Mouse (Mus musculus): ENCODE data around the gene Dlg1. TPM values are rescaled to one million over a fixed set of nuclear protein-coding genes. Genes with fewer than 3 reads are reported as not detected.

Gene Dlg1
- total RNA-seq, 1 experiment, result 70.3 TPM

GRCm38 (mm10) chr16:31905331-31905730 lies 242.1 kb downstream of the Dlg1 start:
- H3K27ac ChIP-seq (ENCODE audit: insufficient read depth, low read depth, low read length, poor library complexity, severe bottlenecking), result no peak overlapping the region
- no peak overlapping the region for H3K4me3 ChIP-seq (ENCODE audit: insufficient read depth in 1 of 2, low read depth in 1 of 2, low read length in 2 of 2, poor library complexity in 1 of 2, severe bottlenecking in 1 of 2)
- no peaks in the 10 kb centered on the region for H3K36me3 ChIP-seq (ENCODE audit: control insufficient read depth, insufficient read depth, low read length, poor library complexity, severe bottlenecking)
- no peak for DNase-seq (ENCODE audit: low read depth, low spot score)
- in situ Hi-C loops (cut with MboI; ENCODE audit: low sequenced_read_pairs in 2 of 2, unreplicated experiment in 2 of 2), result no loop called here
- H3K4me1 ChIP-seq (ENCODE audit: control insufficient read depth in 2 of 2, insufficient read depth in 2 of 2, low read length in 2 of 2, poor library complexity in 1 of 2), result peaks cover 0 to 20% of the 10 kb centered on the region in 2 experiments; a peak in 3 of 4 replicates
- TF ChIP-seq MAFK (IDR thresholded peaks at IDR 0.05; ENCODE audit: insufficient read depth, low read depth, low read length), result no peak
- no peak for TF ChIP-seq CHD2 (IDR thresholded peaks at IDR 0.05; ENCODE audit: low read depth, low read length)
- TF ChIP-seq HCFC1 (IDR thresholded peaks at IDR 0.05; ENCODE audit: borderline replicate concordance, insufficient read depth, low read length), result no peak
- no peak for TF ChIP-seq ZNF384 (IDR thresholded peaks at IDR 0.05; ENCODE audit: low read depth, low read length)
- H3K9me3 ChIP-seq (ENCODE audit: control insufficient read depth, insufficient read depth, low read depth, low read length), result no peaks in the 10 kb centered on the region
- H3K9ac ChIP-seq (ENCODE audit: insufficient read depth, low read depth, low read length, poor library complexity, severe bottlenecking), result no peak overlapping the region

DNA sequence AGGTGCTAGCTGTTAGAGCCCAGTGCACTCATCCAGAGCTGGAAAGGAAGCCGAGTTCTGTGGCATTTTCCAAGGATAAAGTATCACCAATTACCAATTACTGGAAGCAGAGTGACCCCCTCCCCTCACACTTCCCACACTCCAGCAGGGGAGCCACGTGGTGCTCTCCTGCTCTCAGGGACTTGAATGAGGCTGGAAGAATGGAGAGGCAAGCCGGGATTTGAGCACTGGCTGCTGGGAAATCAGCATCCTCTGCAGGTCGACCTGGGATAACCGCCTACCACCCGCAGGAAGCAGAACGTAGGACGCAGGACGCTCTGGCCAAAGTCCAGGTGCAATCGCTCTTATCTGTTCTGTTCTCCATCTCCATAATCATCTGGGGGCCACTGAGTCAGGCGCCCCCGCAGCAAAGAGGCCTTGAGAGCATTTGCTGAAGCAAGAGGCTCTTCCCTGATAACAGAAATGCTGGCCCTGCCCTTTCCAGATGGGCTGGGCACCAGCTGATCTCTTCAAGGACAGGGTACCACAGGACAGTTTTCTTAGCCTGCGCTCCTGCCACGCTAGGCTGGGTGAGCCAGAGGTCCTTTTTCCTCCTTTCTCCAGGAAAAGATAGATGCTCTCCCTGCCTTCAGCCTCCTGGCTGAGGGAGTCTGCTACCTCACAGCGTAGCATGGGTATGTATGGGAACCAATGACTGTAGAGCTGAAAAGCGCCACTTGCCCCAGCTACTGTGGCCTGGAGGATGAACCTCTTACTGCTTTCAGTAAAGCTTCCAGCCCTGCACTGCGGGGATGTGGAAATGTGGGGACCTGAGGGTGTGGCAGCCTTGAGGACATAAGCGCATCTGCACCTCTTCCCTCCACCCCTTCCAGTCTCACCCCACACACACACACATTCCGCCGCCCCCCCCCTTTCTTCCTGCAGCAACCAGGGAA lies 242.9 kb downstream of the Dlg1 start:
- H3K4me3 ChIP-seq (ENCODE audit: insufficient read depth in 1 of 2, low read depth in 1 of 2, low read length in 2 of 2, poor library complexity in 1 of 2, severe bottlenecking in 1 of 2), result peak overlapping the region in 1 of 2 experiments; percentile 36; a peak in 2 of 4 replicates
- DNase-seq (ENCODE audit: low read depth, low spot score), result no peak
- 0 out of 2 replicates have a peak overlapping the region, but pooled peaks have one; percentile 28 for H3K9ac ChIP-seq (ENCODE audit: insufficient read depth, low read depth, low read length, poor library complexity, severe bottlenecking)
- H3K27ac ChIP-seq (ENCODE audit: insufficient read depth, low read depth, low read length, poor library complexity, severe bottlenecking), result no peak overlapping the region
- no peaks in the 10 kb centered on the region for H3K9me3 ChIP-seq (ENCODE audit: control insufficient read depth, insufficient read depth, low read depth, low read length)
- no peaks in the 10 kb centered on the region for H3K36me3 ChIP-seq (ENCODE audit: control insufficient read depth, insufficient read depth, low read length, poor library complexity, severe bottlenecking)
- peaks cover 0 to 20% of the 10 kb centered on the region in 2 experiments; a peak in 3 of 4 replicates for H3K4me1 ChIP-seq (ENCODE audit: control insufficient read depth in 2 of 2, insufficient read depth in 2 of 2, low read length in 2 of 2, poor library complexity in 1 of 2)
- in situ Hi-C loops (cut with MboI; ENCODE audit: low sequenced_read_pairs in 2 of 2, unreplicated experiment in 2 of 2), result no loop called here
- TF ChIP-seq ZNF384 (IDR thresholded peaks at IDR 0.05; ENCODE audit: low read depth, low read length) (no peak), ZC3H11A (IDR thresholded peaks at IDR 0.05; ENCODE audit: borderline replicate concordance, low read depth, low read length) (no peak), HCFC1 (IDR thresholded peaks at IDR 0.05; ENCODE audit: borderline replicate concordance, insufficient read depth, low read length) (no peak), CHD2 (IDR thresholded peaks at IDR 0.05; ENCODE audit: low read depth, low read length) (no peak), MAFK (IDR thresholded peaks at IDR 0.05; ENCODE audit: insufficient read depth, low read depth, low read length) (no peak)

GRCm38 (mm10) chr16:31906896-31907295 lies 243.7 kb downstream of the Dlg1 start:
- Histone ChIP-seq H3K9ac (ENCODE audit: insufficient read depth, low read depth, low read length, poor library complexity, severe bottlenecking) (no peak overlapping the region), H3K4me1 (ENCODE audit: control insufficient read depth in 2 of 2, insufficient read depth in 2 of 2, low read length in 2 of 2, poor library complexity in 1 of 2) (peaks cover 0 to 20% of the 10 kb centered on the region in 2 experiments; a peak in 3 of 4 replicates), H3K27ac (ENCODE audit: insufficient read depth, low read depth, low read length, poor library complexity, severe bottlenecking) (no peak overlapping the region), H3K36me3 (ENCODE audit: control insufficient read depth, insufficient read depth, low read length, poor library complexity, severe bottlenecking) (no peaks in the 10 kb centered on the region), H3K4me3 (ENCODE audit: insufficient read depth in 1 of 2, low read depth in 1 of 2, low read length in 2 of 2, poor library complexity in 1 of 2, severe bottlenecking in 1 of 2) (peak overlapping the region in 1 of 2 experiments; percentile 36; a peak in 2 of 4 replicates), H3K9me3 (ENCODE audit: control insufficient read depth, insufficient read depth, low read depth, low read length) (no peaks in the 10 kb centered on the region)
- TF ChIP-seq CHD2 (IDR thresholded peaks at IDR 0.05; ENCODE audit: low read depth, low read length) (no peak), ZC3H11A (IDR thresholded peaks at IDR 0.05; ENCODE audit: borderline replicate concordance, low read depth, low read length) (no peak), MAFK (IDR thresholded peaks at IDR 0.05; ENCODE audit: insufficient read depth, low read depth, low read length) (no peak), HCFC1 (IDR thresholded peaks at IDR 0.05; ENCODE audit: borderline replicate concordance, insufficient read depth, low read length) (no peak), ZNF384 (IDR thresholded peaks at IDR 0.05; ENCODE audit: low read depth, low read length) (no peak)
- in situ Hi-C loops (cut with MboI; ENCODE audit: low sequenced_read_pairs in 2 of 2, unreplicated experiment in 2 of 2), result no loop called here
- DNase-seq (ENCODE audit: low read depth, low spot score), result no peak

- H3K4me1 ChIP-seq (ENCODE audit: control insufficient read depth in 2 of 2, insufficient read depth in 2 of 2, low read length in 2 of 2, poor library complexity in 1 of 2), result peaks cover 0 to 16% of the 10 kb centered on the region in 2 experiments; a peak in 2 of 4 replicates
- in situ Hi-C loops (cut with MboI; ENCODE audit: low sequenced_read_pairs in 2 of 2, unreplicated experiment in 2 of 2), result no loop called here
- no peaks in the 10 kb centered on the region for H3K9me3 ChIP-seq (ENCODE audit: control insufficient read depth, insufficient read depth, low read depth, low read length)
- H3K4me3 ChIP-seq (ENCODE audit: insufficient read depth in 1 of 2, low read depth in 1 of 2, low read length in 2 of 2, poor library complexity in 1 of 2, severe bottlenecking in 1 of 2), result no peak overlapping the region
- H3K27ac ChIP-seq (ENCODE audit: insufficient read depth, low read depth, low read length, poor library complexity, severe bottlenecking), result no peak overlapping the region
- TF ChIP-seq ZC3H11A (IDR thresholded peaks at IDR 0.05; ENCODE audit: borderline replicate concordance, low read depth, low read length) (no peak), HCFC1 (IDR thresholded peaks at IDR 0.05; ENCODE audit: borderline replicate concordance, insufficient read depth, low read length) (no peak), MAFK (IDR thresholded peaks at IDR 0.05; ENCODE audit: insufficient read depth, low read depth, low read length) (no peak), CHD2 (IDR thresholded peaks at IDR 0.05; ENCODE audit: low read depth, low read length) (no peak), ZNF384 (IDR thresholded peaks at IDR 0.05; ENCODE audit: low read depth, low read length) (no peak)
- H3K9ac ChIP-seq (ENCODE audit: insufficient read depth, low read depth, low read length, poor library complexity, severe bottlenecking), result no peak overlapping the region
- no peaks in the 10 kb centered on the region for H3K36me3 ChIP-seq (ENCODE audit: control insufficient read depth, insufficient read depth, low read length, poor library complexity, severe bottlenecking)
- no peak for DNase-seq (ENCODE audit: low read depth, low spot score)
Measured at GRCm38 (mm10) chr16:31908959-31909358, 245.7 kb downstream of the Dlg1 start.

Data from ES-E14 (cell line).